Mouse (Mus musculus): ENCODE data around the gene Ccn5. TPM values are rescaled to one million over a fixed set of nuclear protein-coding genes. Genes with fewer than 3 reads are reported as not detected.

Gene Ccn5
- total and polyA plus RNA-seq, 2 experiments from 2014 or later, result 0.33 to 0.58 TPM

DNA sequence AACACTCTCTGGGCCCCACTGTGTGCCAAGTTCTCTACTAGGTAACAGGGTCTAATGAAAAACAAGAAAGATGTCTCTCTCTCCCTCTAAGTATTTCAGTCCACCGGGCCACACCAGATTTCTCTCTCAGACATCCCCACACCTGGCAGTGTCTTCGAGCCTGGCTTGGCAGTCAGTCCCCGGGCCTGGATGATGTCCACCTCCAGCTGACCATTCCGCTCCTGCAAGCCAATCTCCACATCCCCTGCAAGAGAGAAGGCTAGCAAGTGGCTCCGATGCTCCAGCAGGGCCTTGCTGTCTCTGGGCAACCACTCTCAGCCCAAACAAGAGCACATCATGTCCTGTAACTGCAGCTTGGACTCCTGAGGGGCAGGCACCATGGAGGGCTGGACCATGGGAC, 44.6 kb downstream of the Ccn5 start:
- Histone ChIP-seq H3K4me1 (ENCODE audit: insufficient read depth, low read length) (no peaks in the 10 kb centered on the region), H3K36me3 (ENCODE audit: insufficient read depth, low read length) (0 out of 2 replicates have a peak, but pooled peaks cover 3% of the 10 kb centered on the region), H3K9ac (replicated peaks; ENCODE audit: low read length) (no peak overlapping the region), H3K9me3 (ENCODE audit: low read length) (no peaks in the 10 kb centered on the region), H3K27me3 (ENCODE audit: insufficient read depth, low read length) (no peaks in the 10 kb centered on the region), H3K27ac (no peak overlapping the region), H3K4me2 (ENCODE audit: low read depth, low read length) (no peak overlapping the region), H3K4me3 (ENCODE audit: low read length) (no peak overlapping the region)
- no peak for DNase-seq (ENCODE audit: low spot score)
- no peak for TF ChIP-seq CTCF (IDR thresholded peaks at IDR 0.05; ENCODE audit: low read depth)
- ATAC-seq, result no peak
- 89% methylated on average over 5 of the region's 5 CpGs for WGBS

DNA sequence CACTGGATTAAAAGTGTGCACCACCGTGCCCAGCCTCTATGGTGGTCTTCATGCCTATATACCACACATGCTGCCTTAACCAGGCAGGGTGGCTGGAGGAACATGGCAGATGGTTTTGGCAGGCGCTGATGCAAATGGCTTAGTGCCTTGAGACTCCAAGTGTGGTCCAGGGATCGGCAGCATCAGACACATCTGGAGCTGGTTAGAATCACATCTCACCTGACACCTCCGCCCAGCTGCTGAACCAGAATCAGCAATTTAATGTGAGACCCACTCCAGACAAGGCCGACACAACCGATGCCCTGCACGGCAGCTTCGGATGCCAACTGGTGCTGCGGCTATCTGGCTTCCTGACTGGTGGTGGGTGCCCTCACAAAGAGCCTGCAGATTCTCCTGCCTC, 45.4 kb downstream of the Ccn5 start:
- 89% methylated on average over 9 of the region's 9 CpGs for WGBS
- TF ChIP-seq CTCF (IDR thresholded peaks at IDR 0.05; ENCODE audit: low read depth), result no peak
- Histone ChIP-seq H3K36me3 (ENCODE audit: insufficient read depth, low read length) (0 out of 2 replicates have a peak, but pooled peaks cover 3% of the 10 kb centered on the region), H3K4me3 (ENCODE audit: low read length) (no peak overlapping the region), H3K9ac (replicated peaks; ENCODE audit: low read length) (no peak overlapping the region), H3K27ac (no peak overlapping the region), H3K4me1 (ENCODE audit: insufficient read depth, low read length) (no peaks in the 10 kb centered on the region), H3K9me3 (ENCODE audit: low read length) (no peaks in the 10 kb centered on the region), H3K27me3 (ENCODE audit: insufficient read depth, low read length) (no peaks in the 10 kb centered on the region), H3K4me2 (ENCODE audit: low read depth, low read length) (no peak overlapping the region)
- DNase-seq (ENCODE audit: low spot score), result no peak
- ATAC-seq, result no peak

DNA sequence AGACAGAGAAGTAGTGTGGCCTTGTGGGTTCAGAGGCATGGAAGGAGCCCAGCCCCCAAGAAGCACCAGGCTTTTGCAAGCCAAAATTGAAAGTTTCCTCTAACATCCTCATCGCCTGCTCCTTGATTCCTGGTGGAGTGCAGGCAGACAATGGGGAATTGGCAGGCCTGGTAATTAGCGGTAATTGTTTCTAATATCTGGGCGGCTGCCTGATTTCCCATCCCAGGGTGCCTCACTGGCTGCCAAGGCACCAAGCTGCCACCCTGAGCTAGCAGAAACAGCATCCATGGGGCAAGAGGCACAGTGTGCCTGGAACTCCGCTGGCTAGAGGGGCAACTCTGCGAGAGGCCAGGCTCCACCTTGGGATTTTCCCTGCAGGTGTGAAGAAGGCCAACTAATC, 49.1 kb downstream of the Ccn5 start:
- no peak for TF ChIP-seq CTCF (IDR thresholded peaks at IDR 0.05; ENCODE audit: low read depth)
- ATAC-seq (no peak), DNase-seq (ENCODE audit: low spot score) (no peak)
- no peak overlapping the region for H3K27ac ChIP-seq
- H3K4me1 ChIP-seq (ENCODE audit: insufficient read depth, low read length), result 0 out of 2 replicates have a peak, but pooled peaks cover 1% of the 10 kb centered on the region
- H3K27me3 ChIP-seq (ENCODE audit: insufficient read depth, low read length), result no peaks in the 10 kb centered on the region
- H3K9ac ChIP-seq (replicated peaks; ENCODE audit: low read length), result no peak overlapping the region
- H3K4me3 ChIP-seq (ENCODE audit: low read length), result no peak overlapping the region
- H3K4me2 ChIP-seq (ENCODE audit: low read depth, low read length), result no peak overlapping the region
- 31% methylated on average over 5 of the region's 5 CpGs for WGBS
- no peaks in the 10 kb centered on the region for H3K36me3 ChIP-seq (ENCODE audit: insufficient read depth, low read length)
- no peaks in the 10 kb centered on the region for H3K9me3 ChIP-seq (ENCODE audit: low read length)

DNA sequence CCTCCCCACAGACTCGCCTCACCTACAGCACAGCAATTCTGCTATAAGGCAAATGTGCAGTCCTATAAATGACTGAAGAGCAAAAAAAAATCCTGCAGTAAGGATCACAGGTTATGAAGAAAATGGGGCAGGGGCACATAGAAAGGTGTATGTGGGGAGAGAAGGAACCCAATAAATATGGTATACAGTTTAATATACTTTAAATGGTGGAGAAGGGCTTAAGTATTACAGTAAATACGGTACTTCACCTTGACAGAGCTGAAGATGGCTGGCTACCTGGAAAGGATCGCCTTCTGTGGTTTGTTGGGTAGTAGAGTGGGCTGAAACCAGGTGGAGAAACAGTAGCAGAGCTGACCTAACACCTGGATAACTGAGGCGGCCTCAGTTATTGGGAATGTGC, 50.6 kb downstream of the Ccn5 start:
- DNase-seq (ENCODE audit: low spot score), result no peak
- 89% methylated on average over 4 of the region's 4 CpGs for WGBS
- no peak for ATAC-seq
- Histone ChIP-seq H3K9ac (replicated peaks; ENCODE audit: low read length) (no peak overlapping the region), H3K4me2 (ENCODE audit: low read depth, low read length) (no peak overlapping the region), H3K9me3 (ENCODE audit: low read length) (no peaks in the 10 kb centered on the region), H3K27me3 (ENCODE audit: insufficient read depth, low read length) (no peaks in the 10 kb centered on the region), H3K4me1 (ENCODE audit: insufficient read depth, low read length) (peaks cover 11% of the 10 kb centered on the region; the same call in 1 of the 2 replicates), H3K27ac (no peak overlapping the region), H3K36me3 (ENCODE audit: insufficient read depth, low read length) (no peaks in the 10 kb centered on the region), H3K4me3 (ENCODE audit: low read length) (no peak overlapping the region)
- TF ChIP-seq CTCF (IDR thresholded peaks at IDR 0.05; ENCODE audit: low read depth), result no peak

DNA sequence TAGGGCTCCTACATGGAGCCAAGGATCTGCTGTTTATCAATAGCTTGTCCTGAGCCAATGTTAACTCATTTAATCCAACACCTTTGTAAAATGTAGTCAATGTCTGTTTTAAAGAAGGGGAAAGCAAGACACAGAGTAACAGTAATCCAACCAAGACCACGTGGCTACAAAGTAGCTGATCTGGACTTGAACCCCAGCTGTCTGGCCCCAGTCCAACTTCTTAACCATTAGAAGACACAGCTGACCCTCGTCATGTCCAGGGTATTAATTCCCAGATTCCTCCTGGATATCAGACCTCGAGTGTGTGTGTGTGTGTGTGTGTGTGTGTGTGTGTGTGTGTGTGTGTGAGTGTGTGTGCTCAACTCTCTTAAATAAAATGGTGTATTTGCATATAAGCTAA, 51.2 kb downstream of the Ccn5 start:
- WGBS, result 46% methylated on average over 3 of the region's 3 CpGs
- peaks cover 11% of the 10 kb centered on the region; the same call in 1 of the 2 replicates for H3K4me1 ChIP-seq (ENCODE audit: insufficient read depth, low read length)
- no peak for TF ChIP-seq CTCF (IDR thresholded peaks at IDR 0.05; ENCODE audit: low read depth)
- no peaks in the 10 kb centered on the region for H3K9me3 ChIP-seq (ENCODE audit: low read length)
- H3K9ac ChIP-seq (replicated peaks; ENCODE audit: low read length), result no peak overlapping the region
- no peak for ATAC-seq
- no peak for DNase-seq (ENCODE audit: low spot score)
- H3K27ac ChIP-seq, result no peak overlapping the region
- H3K36me3 ChIP-seq (ENCODE audit: insufficient read depth, low read length), result no peaks in the 10 kb centered on the region
- no peak overlapping the region for H3K4me2 ChIP-seq (ENCODE audit: low read depth, low read length)
- no peak overlapping the region for H3K4me3 ChIP-seq (ENCODE audit: low read length)
- H3K27me3 ChIP-seq (ENCODE audit: insufficient read depth, low read length), result no peaks in the 10 kb centered on the region

DNA sequence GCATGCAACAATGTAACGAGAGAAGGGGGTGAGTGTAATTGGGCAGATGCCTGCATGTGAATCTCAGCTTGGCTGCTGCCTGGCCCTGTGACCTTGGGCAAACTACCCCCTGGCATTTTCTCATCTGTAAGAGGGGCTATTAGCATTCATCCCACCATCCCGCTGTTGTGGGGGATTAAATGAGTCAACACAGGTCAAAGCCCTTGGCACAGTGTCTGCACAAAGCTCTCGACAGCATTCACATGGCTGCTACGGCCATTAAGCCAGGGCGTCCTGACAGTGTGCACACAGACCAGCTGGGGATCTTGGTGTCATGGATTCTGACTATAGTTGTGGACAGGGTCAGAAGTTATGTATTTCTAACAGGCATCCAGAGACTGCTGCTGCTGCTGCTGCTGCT, 54.2 kb downstream of the Ccn5 start:
- Histone ChIP-seq H3K9ac (replicated peaks; ENCODE audit: low read length) (no peak overlapping the region), H3K4me3 (ENCODE audit: low read length) (no peak overlapping the region), H3K36me3 (ENCODE audit: insufficient read depth, low read length) (no peaks in the 10 kb centered on the region), H3K4me2 (ENCODE audit: low read depth, low read length) (no peak overlapping the region), H3K27me3 (ENCODE audit: insufficient read depth, low read length) (no peaks in the 10 kb centered on the region), H3K27ac (0 out of 2 replicates have a peak overlapping the region, but pooled peaks have one; percentile 45), H3K4me1 (ENCODE audit: insufficient read depth, low read length) (peaks cover 11% of the 10 kb centered on the region; the same call in 1 of the 2 replicates), H3K9me3 (ENCODE audit: low read length) (no peaks in the 10 kb centered on the region)
- 24% methylated on average over 5 of the region's 5 CpGs for WGBS
- peak; percentile 74 for DNase-seq (ENCODE audit: low spot score)
- ATAC-seq, result peak; percentile 63; the same call in 1 of the 2 replicates
- no peak for TF ChIP-seq CTCF (IDR thresholded peaks at IDR 0.05; ENCODE audit: low read depth)

DNA sequence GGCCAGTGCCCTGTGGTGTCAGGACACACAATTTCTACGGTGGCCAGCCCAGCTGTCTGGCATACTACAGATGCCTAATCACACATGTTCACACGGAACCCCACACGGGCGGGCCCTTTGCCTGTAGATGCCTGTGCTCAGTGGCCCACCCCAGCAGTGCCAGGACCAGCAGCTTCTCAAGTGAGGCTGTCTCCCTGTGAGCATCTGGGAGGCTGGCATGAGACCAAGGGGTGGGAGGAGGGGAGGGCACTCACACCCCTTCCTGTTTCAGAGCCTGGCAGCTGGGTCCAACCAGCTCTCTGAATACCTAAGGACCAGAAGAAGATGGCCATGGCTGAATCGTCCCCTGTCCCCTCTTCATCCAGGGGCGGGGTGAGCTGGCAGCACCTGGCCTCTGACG, 54.8 kb downstream of the Ccn5 start:
- peak; percentile 82 for DNase-seq (ENCODE audit: low spot score)
- H3K4me1 ChIP-seq (ENCODE audit: insufficient read depth, low read length), result peaks cover 11% of the 10 kb centered on the region; the same call in 1 of the 2 replicates
- H3K27me3 ChIP-seq (ENCODE audit: insufficient read depth, low read length), result no peaks in the 10 kb centered on the region
- TF ChIP-seq CTCF (IDR thresholded peaks at IDR 0.05; ENCODE audit: low read depth), result no peak
- H3K27ac ChIP-seq, result peak overlapping the region; percentile 45
- H3K4me3 ChIP-seq (ENCODE audit: low read length), result no peak overlapping the region
- no peak overlapping the region for H3K9ac ChIP-seq (replicated peaks; ENCODE audit: low read length)
- 37% methylated on average over 7 of the region's 7 CpGs for WGBS
- ATAC-seq, result peak; percentile 65
- H3K4me2 ChIP-seq (ENCODE audit: low read depth, low read length), result no peak overlapping the region
- H3K9me3 ChIP-seq (ENCODE audit: low read length), result no peaks in the 10 kb centered on the region
- H3K36me3 ChIP-seq (ENCODE audit: insufficient read depth, low read length), result no peaks in the 10 kb centered on the region
